Mouse (Mus musculus): ENCODE measurements around the gene Gm28372. TPM values are rescaled to one million over a fixed set of nuclear protein-coding genes. Genes with fewer than 3 reads are reported as not detected.

Gene Gm28372
- total and polyA plus RNA-seq, 2 experiments from 2014 or later, result 0.20 TPM; not detected in 1

GRCm38 (mm10) chr2:130374951-130375350 is 30.1 kb upstream of the Gm28372 start:
- DNase-seq (ENCODE audit: low spot score), result no peak
- H3K27ac ChIP-seq, result no peak overlapping the region
- H3K4me2 ChIP-seq (ENCODE audit: low read depth, low read length), result no peak overlapping the region
- ATAC-seq, result no peak
- no peak for TF ChIP-seq CTCF (IDR thresholded peaks at IDR 0.05; ENCODE audit: low read depth)
- H3K9me3 ChIP-seq (ENCODE audit: low read length), result no peaks in the 10 kb centered on the region
- no peaks in the 10 kb centered on the region for H3K27me3 ChIP-seq (ENCODE audit: insufficient read depth, low read length)
- H3K4me3 ChIP-seq (ENCODE audit: low read length), result no peak overlapping the region
- 63% methylated on average over 4 of the region's 4 CpGs for WGBS
- no peaks in the 10 kb centered on the region for H3K36me3 ChIP-seq (ENCODE audit: insufficient read depth, low read length)
- no peak overlapping the region for H3K9ac ChIP-seq (replicated peaks; ENCODE audit: low read length)
- no peaks in the 10 kb centered on the region for H3K4me1 ChIP-seq (ENCODE audit: insufficient read depth, low read length)

GRCm38 (mm10) chr2:130383205-130383604 is 21.8 kb upstream of the Gm28372 start:
- Histone ChIP-seq H3K27me3 (ENCODE audit: insufficient read depth, low read length) (no peaks in the 10 kb centered on the region), H3K36me3 (ENCODE audit: insufficient read depth, low read length) (no peaks in the 10 kb centered on the region), H3K27ac (no peak overlapping the region), H3K4me2 (ENCODE audit: low read depth, low read length) (no peak overlapping the region), H3K9ac (replicated peaks; ENCODE audit: low read length) (no peak overlapping the region), H3K9me3 (ENCODE audit: low read length) (no peaks in the 10 kb centered on the region), H3K4me1 (ENCODE audit: insufficient read depth, low read length) (no peaks in the 10 kb centered on the region), H3K4me3 (ENCODE audit: low read length) (no peak overlapping the region)
- WGBS, result 51% methylated on average over 3 of the region's 3 CpGs
- DNase-seq (ENCODE audit: low spot score) (no peak), ATAC-seq (no peak)
- no peak for TF ChIP-seq CTCF (IDR thresholded peaks at IDR 0.05; ENCODE audit: low read depth)

- no peaks in the 10 kb centered on the region for H3K36me3 ChIP-seq (ENCODE audit: insufficient read depth, low read length)
- no peaks in the 10 kb centered on the region for H3K27me3 ChIP-seq (ENCODE audit: insufficient read depth, low read length)
- H3K9me3 ChIP-seq (ENCODE audit: low read length), result no peaks in the 10 kb centered on the region
- H3K27ac ChIP-seq, result no peak overlapping the region
- no peak for TF ChIP-seq CTCF (IDR thresholded peaks at IDR 0.05; ENCODE audit: low read depth)
- no peak overlapping the region for H3K4me2 ChIP-seq (ENCODE audit: low read depth, low read length)
- H3K4me3 ChIP-seq (ENCODE audit: low read length), result no peak overlapping the region
- WGBS, result 63% methylated on average over 6 of the region's 6 CpGs
- no peak for ATAC-seq
- no peak overlapping the region for H3K9ac ChIP-seq (replicated peaks; ENCODE audit: low read length)
- DNase-seq (ENCODE audit: low spot score), result no peak
- H3K4me1 ChIP-seq (ENCODE audit: insufficient read depth, low read length), result no peaks in the 10 kb centered on the region
These were observed 21.1 kb upstream of the Gm28372 start for GRCm38 (mm10) chr2:130383895-130384294.

GRCm38 (mm10) chr2:130386212-130386611 is 18.8 kb upstream of the Gm28372 start:
- Histone ChIP-seq H3K9ac (replicated peaks; ENCODE audit: low read length) (no peak overlapping the region), H3K4me1 (ENCODE audit: insufficient read depth, low read length) (no peaks in the 10 kb centered on the region), H3K4me2 (ENCODE audit: low read depth, low read length) (no peak overlapping the region), H3K27me3 (ENCODE audit: insufficient read depth, low read length) (no peaks in the 10 kb centered on the region), H3K4me3 (ENCODE audit: low read length) (no peak overlapping the region), H3K36me3 (ENCODE audit: insufficient read depth, low read length) (0 out of 2 replicates have a peak, but pooled peaks cover 1% of the 10 kb centered on the region), H3K9me3 (ENCODE audit: low read length) (no peaks in the 10 kb centered on the region), H3K27ac (no peak overlapping the region)
- TF ChIP-seq CTCF (IDR thresholded peaks at IDR 0.05; ENCODE audit: low read depth), result no peak
- 85% methylated on average over 1 of the region's 1 CpGs for WGBS
- DNase-seq (ENCODE audit: low spot score), result no peak
- ATAC-seq, result no peak

GRCm38 (mm10) chr2:130388796-130389195 is 16.2 kb upstream of the Gm28372 start:
- no peaks in the 10 kb centered on the region for H3K27me3 ChIP-seq (ENCODE audit: insufficient read depth, low read length)
- no peak overlapping the region for H3K4me2 ChIP-seq (ENCODE audit: low read depth, low read length)
- TF ChIP-seq CTCF (IDR thresholded peaks at IDR 0.05; ENCODE audit: low read depth), result peak; percentile 61
- ATAC-seq (no peak), DNase-seq (ENCODE audit: low spot score) (no peak)
- peaks cover 10% of the 10 kb centered on the region; the same call in 1 of the 2 replicates for H3K36me3 ChIP-seq (ENCODE audit: insufficient read depth, low read length)
- no peak overlapping the region for H3K9ac ChIP-seq (replicated peaks; ENCODE audit: low read length)
- no peak overlapping the region for H3K4me3 ChIP-seq (ENCODE audit: low read length)
- no peak overlapping the region for H3K27ac ChIP-seq
- 66% methylated on average over 2 of the region's 2 CpGs for WGBS
- H3K9me3 ChIP-seq (ENCODE audit: low read length), result no peaks in the 10 kb centered on the region
- no peaks in the 10 kb centered on the region for H3K4me1 ChIP-seq (ENCODE audit: insufficient read depth, low read length)

GRCm38 (mm10) chr2:130390993-130391625 is 13.9 kb upstream of the Gm28372 start:
- no peak for DNase-seq (ENCODE audit: low spot score)
- H3K4me3 ChIP-seq (ENCODE audit: low read length), result no peak overlapping the region
- no peak for TF ChIP-seq CTCF (IDR thresholded peaks at IDR 0.05; ENCODE audit: low read depth)
- no peak overlapping the region for H3K4me2 ChIP-seq (ENCODE audit: low read depth, low read length)
- 86% methylated on average over 11 of the region's 11 CpGs for WGBS
- H3K9me3 ChIP-seq (ENCODE audit: low read length), result no peaks in the 10 kb centered on the region
- H3K9ac ChIP-seq (replicated peaks; ENCODE audit: low read length), result no peak overlapping the region
- ATAC-seq, result no peak
- H3K36me3 ChIP-seq (ENCODE audit: insufficient read depth, low read length), result peaks cover 10% of the 10 kb centered on the region; the same call in 1 of the 2 replicates
- no peaks in the 10 kb centered on the region for H3K27me3 ChIP-seq (ENCODE audit: insufficient read depth, low read length)
- H3K27ac ChIP-seq, result no peak overlapping the region
- no peaks in the 10 kb centered on the region for H3K4me1 ChIP-seq (ENCODE audit: insufficient read depth, low read length)

GRCm38 (mm10) chr2:130392836-130393235 is 12.2 kb upstream of the Gm28372 start:
- H3K36me3 ChIP-seq (ENCODE audit: insufficient read depth, low read length), result peaks cover 10% of the 10 kb centered on the region; the same call in 1 of the 2 replicates
- H3K9ac ChIP-seq (replicated peaks; ENCODE audit: low read length), result no peak overlapping the region
- WGBS, result 89% methylated on average over 3 of the region's 3 CpGs
- H3K27ac ChIP-seq, result no peak overlapping the region
- H3K27me3 ChIP-seq (ENCODE audit: insufficient read depth, low read length), result no peaks in the 10 kb centered on the region
- no peaks in the 10 kb centered on the region for H3K9me3 ChIP-seq (ENCODE audit: low read length)
- H3K4me2 ChIP-seq (ENCODE audit: low read depth, low read length), result no peak overlapping the region
- peaks cover under 1% of the 10 kb centered on the region; the same call in 1 of the 2 replicates for H3K4me1 ChIP-seq (ENCODE audit: insufficient read depth, low read length)
- ATAC-seq, result no peak
- H3K4me3 ChIP-seq (ENCODE audit: low read length), result no peak overlapping the region
- TF ChIP-seq CTCF (IDR thresholded peaks at IDR 0.05; ENCODE audit: low read depth), result no peak
- DNase-seq (ENCODE audit: low spot score), result no peak
